Mouse (Mus musculus): ENCODE measurements around the gene C2cd2.

C2cd2 gene

GRCm38 (mm10) chr16:97808881-97809280 is 153.5 kb downstream of the C2cd2 start:
- no peak for DNase-seq (ENCODE audit: low spot score)

GRCm38 (mm10) chr16:97805646-97806045 is 156.8 kb downstream of the C2cd2 start:
- DNase-seq (ENCODE audit: low spot score): no peak

Measured in adipocyte (in vitro differentiated cells).